Mouse (Mus musculus) megakaryocyte, embryonic 14.5 days (primary cell): ENCODE measurements at regions not wholly inside any gene's neighbourhood (a gene's known extent, or its start where the extent isn't known, plus 50 kb on each side); places are given as distances from the start of the nearest gene placed in this dataset.

ENCODE experiments used
- H3K27me3 ChIP-seq: replicated peaks from 2 replicates; pipeline ENCODE3; 2012; ENCODE audit warnings: inconsistent platforms
- H3K36me3 ChIP-seq: replicated peaks from 2 replicates; pipeline ENCODE3; 2012; ENCODE audit warnings: low read length, inconsistent platforms, mixed read lengths
- H3K4me1 ChIP-seq: 2 replicates; pipeline ENCODE4 v1.6.1; 2012; ENCODE audit warnings: inconsistent platforms
- H3K4me3 ChIP-seq: replicated peaks from 2 replicates; pipeline ENCODE3; 2012; ENCODE audit warnings: moderate library complexity, mild to moderate bottlenecking, inconsistent platforms
- H3K9me3 ChIP-seq: 2 replicates; pipeline ENCODE4 v1.6.1; 2012; ENCODE audit warnings: inconsistent platforms
- FLI1 ChIP-seq: IDR thresholded peaks from 2 replicates; pipeline ENCODE4 v1.6.1; 2012; ENCODE audit warnings: low read length, inconsistent platforms, mixed read lengths
- GATA1 ChIP-seq: IDR thresholded peaks from 3 replicates; pipeline ENCODE4 v1.6.1; 2012; ENCODE audit warnings: mixed read lengths, low read length, inconsistent platforms, borderline replicate concordance

- Histone ChIP-seq H3K4me1 (peaks cover 7% of the 10 kb centered on the region), H3K4me3 (no peak overlapping the region), H3K27me3 (peaks cover 2% of the 10 kb centered on the region), H3K36me3 (no peaks in the 10 kb centered on the region), H3K9me3 (no peaks in the 10 kb centered on the region)
- TF ChIP-seq FLI1 = no peak
Measured at GRCm38 (mm10) chr3:35688111-35688510, 65.8 kb upstream of the Atp11b start.

DNA sequence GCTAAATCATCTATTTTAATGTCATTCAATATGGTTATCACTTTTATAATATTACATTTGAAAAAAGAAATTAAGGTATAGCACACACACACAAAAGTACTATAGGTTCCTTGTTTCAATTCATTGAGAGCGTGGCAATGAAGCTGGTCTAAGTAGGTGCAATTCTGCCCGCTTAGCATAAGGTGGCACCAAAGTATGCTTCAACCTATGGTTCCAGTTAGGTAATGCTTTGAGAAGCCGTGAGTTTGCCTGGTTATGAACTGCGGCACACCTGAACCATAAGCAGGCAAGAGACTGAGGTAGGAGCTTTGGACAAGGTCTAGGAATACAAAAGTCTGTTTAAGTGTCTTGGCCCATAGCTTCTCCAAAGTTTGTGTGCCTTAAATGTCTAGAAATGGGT, 65.1 kb upstream of the Atp11b start:
- Histone ChIP-seq H3K27me3 (peaks cover 2% of the 10 kb centered on the region), H3K36me3 (no peaks in the 10 kb centered on the region), H3K9me3 (no peaks in the 10 kb centered on the region), H3K4me3 (peak overlapping the region; percentile 9), H3K4me1 (peaks cover 13% of the 10 kb centered on the region)
- TF ChIP-seq GATA1 (no peak), FLI1 (no peak)

DNA sequence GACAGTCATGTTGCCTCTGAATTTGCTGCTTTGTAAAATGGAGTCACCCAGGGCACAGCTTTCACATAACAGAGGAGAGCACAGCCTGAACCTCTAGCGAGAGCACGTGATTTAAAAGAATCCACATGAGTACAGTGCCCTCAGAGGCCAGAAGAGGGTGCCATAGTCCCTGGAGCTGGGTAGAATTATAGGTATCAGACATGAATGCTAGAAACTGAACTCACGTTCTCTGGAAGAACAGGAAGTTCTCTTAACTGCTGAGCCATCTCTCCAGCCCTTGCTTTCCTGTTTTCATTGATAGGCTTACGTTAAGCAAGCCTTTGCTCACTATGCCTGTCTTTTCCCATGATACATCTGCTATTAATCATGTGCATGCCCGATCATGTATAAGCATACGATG, 60.9 kb upstream of the Atp11b start:
- TF ChIP-seq GATA1 (no peak), FLI1 (no peak)
- no peaks in the 10 kb centered on the region for H3K27me3 ChIP-seq
- H3K4me1 ChIP-seq = peaks cover 17% of the 10 kb centered on the region
- H3K4me3 ChIP-seq = peak overlapping the region; percentile 85
- no peaks in the 10 kb centered on the region for H3K36me3 ChIP-seq
- peaks cover under 1% of the 10 kb centered on the region for H3K9me3 ChIP-seq

GRCm38 (mm10) chr3:35693551-35693950, 60.4 kb upstream of the Atp11b start:
- peak overlapping the region; percentile 85 for H3K4me3 ChIP-seq
- no peaks in the 10 kb centered on the region for H3K36me3 ChIP-seq
- peaks cover 5% of the 10 kb centered on the region for H3K9me3 ChIP-seq
- peaks cover 17% of the 10 kb centered on the region for H3K4me1 ChIP-seq
- TF ChIP-seq FLI1 = no peak
- TF ChIP-seq GATA1 = no peak
- H3K27me3 ChIP-seq = no peaks in the 10 kb centered on the region

DNA sequence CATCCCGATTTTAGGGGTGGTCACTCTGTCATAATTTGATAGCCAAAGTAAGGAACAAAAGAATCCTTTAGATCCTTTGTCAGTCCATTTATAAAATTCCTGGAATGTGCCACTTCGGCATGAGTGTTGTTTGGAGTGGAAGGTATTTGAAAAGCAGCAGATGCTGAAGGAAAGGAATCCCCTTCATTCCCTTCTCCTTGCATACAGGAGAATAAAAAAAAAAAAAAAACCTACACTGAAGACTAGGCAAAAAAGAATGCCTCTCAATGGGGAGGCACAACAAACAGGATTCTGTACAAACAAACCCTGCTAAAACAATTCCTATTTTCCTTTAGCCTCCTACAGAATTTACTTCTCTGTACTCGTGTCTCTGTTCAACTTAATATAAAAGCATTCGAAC, 59.7 kb upstream of the Atp11b start:
- no peak overlapping the region for H3K4me3 ChIP-seq
- peaks cover 11% of the 10 kb centered on the region for H3K9me3 ChIP-seq
- no peaks in the 10 kb centered on the region for H3K27me3 ChIP-seq
- H3K4me1 ChIP-seq = peaks cover 13% of the 10 kb centered on the region
- TF ChIP-seq GATA1 = no peak
- no peak for TF ChIP-seq FLI1
- no peaks in the 10 kb centered on the region for H3K36me3 ChIP-seq

GRCm38 (mm10) chr3:35695859-35696258, 58.0 kb upstream of the Atp11b start:
- H3K9me3 ChIP-seq = peaks cover 11% of the 10 kb centered on the region
- TF ChIP-seq FLI1 (no peak), GATA1 (no peak)
- peaks cover 13% of the 10 kb centered on the region for H3K4me1 ChIP-seq

GRCm38 (mm10) chr3:35699266-35699665, 54.6 kb upstream of the Atp11b start:
- no peaks in the 10 kb centered on the region for H3K36me3 ChIP-seq
- peaks cover 5% of the 10 kb centered on the region; the same call in 1 of the 2 replicates for H3K4me1 ChIP-seq
- H3K27me3 ChIP-seq = no peaks in the 10 kb centered on the region

More at GRCm38 (mm10) chr3:35695859-35696258, 58.0 kb upstream of the Atp11b start:
- H3K4me3 ChIP-seq = no peak overlapping the region
- H3K27me3 ChIP-seq = no peaks in the 10 kb centered on the region
- H3K36me3 ChIP-seq = no peaks in the 10 kb centered on the region

DNA sequence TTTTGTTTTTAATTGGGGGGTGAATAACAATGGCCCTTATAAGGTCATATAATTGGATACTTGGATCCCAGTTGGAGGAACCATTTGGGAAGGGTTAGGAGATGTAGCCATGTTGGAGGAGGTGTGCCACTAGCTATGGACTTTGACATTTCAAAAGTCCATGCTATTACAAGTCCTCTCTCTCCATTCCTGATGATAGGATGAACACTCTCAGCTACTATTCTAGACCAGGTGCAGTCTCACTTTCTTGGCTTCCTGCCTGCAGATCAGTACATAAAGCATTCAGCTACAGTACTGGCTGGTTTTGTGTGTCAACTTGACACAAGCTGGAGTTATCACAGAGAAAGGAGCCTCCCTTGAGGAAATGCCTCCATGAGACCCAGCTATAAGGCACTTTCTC, 53.9 kb upstream of the Atp11b start:
- no peak overlapping the region for H3K4me3 ChIP-seq
- H3K9me3 ChIP-seq = peaks cover 11% of the 10 kb centered on the region
- no peaks in the 10 kb centered on the region for H3K27me3 ChIP-seq
- peaks cover 5% of the 10 kb centered on the region; the same call in 1 of the 2 replicates for H3K4me1 ChIP-seq
- no peak for TF ChIP-seq GATA1
- no peak for TF ChIP-seq FLI1
- H3K36me3 ChIP-seq = no peaks in the 10 kb centered on the region

More at GRCm38 (mm10) chr3:35699266-35699665, 54.6 kb upstream of the Atp11b start:
- H3K9me3 ChIP-seq = peaks cover 11% of the 10 kb centered on the region
- H3K4me3 ChIP-seq = no peak overlapping the region
- TF ChIP-seq FLI1 (no peak), GATA1 (no peak)

DNA sequence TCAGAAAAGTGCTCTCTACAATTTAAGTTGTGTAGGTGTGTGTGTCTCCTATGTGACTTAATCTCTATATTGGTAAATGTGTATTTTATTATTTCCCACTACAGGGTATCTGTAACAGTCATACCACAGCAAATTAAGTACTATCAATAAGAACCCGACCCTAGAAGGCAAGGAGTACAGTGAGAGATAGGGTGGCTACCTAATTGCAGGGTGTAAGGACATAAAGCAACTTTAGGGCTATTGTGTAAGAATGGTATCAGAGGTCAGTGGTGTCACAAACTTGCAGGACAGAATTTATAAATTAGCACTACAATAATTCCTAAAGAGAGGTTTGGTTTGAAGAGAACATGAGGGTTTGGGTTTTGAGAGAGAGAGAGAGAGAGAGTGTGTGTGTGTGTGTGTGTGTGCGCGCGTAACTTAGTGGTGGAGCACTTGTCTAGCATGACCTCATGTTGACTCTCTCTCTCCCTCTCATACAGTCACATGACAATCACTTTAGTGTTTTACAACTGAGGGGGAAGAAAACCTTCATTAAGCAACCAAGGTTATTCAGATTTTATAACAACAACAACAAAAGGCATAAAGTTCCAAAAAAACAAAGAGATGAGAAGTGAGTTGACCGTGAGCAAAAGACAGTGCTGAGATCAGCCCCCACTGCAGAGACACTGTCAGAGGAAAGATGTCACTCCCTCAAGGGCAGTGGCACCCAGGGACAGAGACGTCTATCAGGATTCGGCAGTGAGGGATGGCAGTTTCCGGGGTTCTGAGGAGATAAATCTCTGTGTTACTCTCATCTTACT, 50.2 kb upstream of the Atp11b start:
- TF ChIP-seq FLI1 (no peak), GATA1 (no peak)
- H3K9me3 ChIP-seq = 0 out of 2 replicates have a peak, but pooled peaks cover 9% of the 10 kb centered on the region
- no peaks in the 10 kb centered on the region for H3K36me3 ChIP-seq
- no peak overlapping the region for H3K4me3 ChIP-seq
- no peaks in the 10 kb centered on the region for H3K4me1 ChIP-seq
- H3K27me3 ChIP-seq = no peaks in the 10 kb centered on the region
